Mouse (Mus musculus) heart, adult 2 months (tissue): Measurements from ENCODE around the gene Tmem116. TPM values are rescaled to one million over a fixed set of nuclear protein-coding genes. Genes with fewer than 3 reads are reported as not detected.

Experiments used
- DNase-seq, 2 experiments: peaks; one replicate each; pipeline ENCODE4 v3.0.0; 2021
- H3K27ac ChIP-seq: fragments of 200-600 bp; 2 replicates; pipeline ENCODE4 v1.8.1; 2022
- H3K27me3 ChIP-seq: fragments of 200-500 bp; 2 replicates; pipeline ENCODE4 v1.6.1; 2012; ENCODE audit warnings: mild to moderate bottlenecking, low read length, inconsistent platforms, mixed read lengths; ENCODE audit not compliant: control insufficient read depth, insufficient read depth
- H3K36me3 ChIP-seq: fragments of 200-500 bp; 2 replicates; pipeline ENCODE4 v1.6.1; 2012; ENCODE audit warnings: low read length, inconsistent platforms; ENCODE audit not compliant: control insufficient read depth, insufficient read depth
- H3K4me1 ChIP-seq: fragments of 200-500 bp; 2 replicates; pipeline ENCODE4 v1.6.1; 2011; ENCODE audit warnings: low read length; ENCODE audit not compliant: control insufficient read depth, insufficient read depth
- H3K4me3 ChIP-seq: fragments of 200-600 bp; 2 replicates; pipeline ENCODE4 v1.8.1; 2022
- H3K79me2 ChIP-seq: fragments of 200-500 bp; replicated peaks from 2 replicates; pipeline ENCODE4 v1.6.1; 2012; ENCODE audit warnings: mild to moderate bottlenecking, inconsistent platforms, low read length, moderate library complexity, mixed read lengths; ENCODE audit not compliant: control insufficient read depth, insufficient read depth
- H3K9ac ChIP-seq: fragments of 200-500 bp; 2 replicates; pipeline ENCODE4 v1.6.1; 2012; ENCODE audit warnings: low read depth, mild to moderate bottlenecking, control low read depth, inconsistent platforms, low read length, mixed read lengths
- CTCF ChIP-seq: fragments of 200-600 bp; IDR thresholded peaks from 2 replicates; pipeline ENCODE4 v1.8.1; 2022; ENCODE audit warnings: antibody characterized with exemption, mild to moderate bottlenecking, moderate library complexity
- EP300 ChIP-seq: fragments of 200-500 bp; IDR thresholded peaks from 2 replicates; pipeline ENCODE4 v1.6.1; 2011; ENCODE audit warnings: low read depth, low read length, control low read depth; ENCODE audit not compliant: insufficient read depth
- POLR2A ChIP-seq: fragments of 200-500 bp; IDR thresholded peaks from 2 replicates; pipeline ENCODE4 v1.6.1; 2011; ENCODE audit warnings: mild to moderate bottlenecking, low read depth, low read length, control low read depth; ENCODE audit not compliant: insufficient read depth
- WGBS: fragments of 180-500 bp; shearing (Covaris S2); methylation state at CpG from one replicate; pipeline ENCODE4 v1.1.7; 2018; 5-methylcytosine and 5-hydroxymethylcytosine counted together
- intact Hi-C: fragments of 180-260 bp; cut with DNase I; formaldehyde crosslinking; loops from one replicate; pipeline ENCODE4 v1.15.1; 2025
- polyA plus RNA-seq: library from polyadenylated mRNA; depleted of rRNA; stranded (reverse); fragments of >200 nt; gene quantifications from 2 replicates; pipeline ENCODE4 v1.2.3, GENCODE M21; 2012
- total RNA-seq, 2 experiments: library from RNA; stranded (reverse); gene quantifications; 2 replicates each; pipeline ENCODE4 v1.2.3; 2021

The Tmem116 gene
- total and polyA plus RNA-seq, 3 experiments = 10.0 to 16.2 (median 12.6) TPM

DNA sequence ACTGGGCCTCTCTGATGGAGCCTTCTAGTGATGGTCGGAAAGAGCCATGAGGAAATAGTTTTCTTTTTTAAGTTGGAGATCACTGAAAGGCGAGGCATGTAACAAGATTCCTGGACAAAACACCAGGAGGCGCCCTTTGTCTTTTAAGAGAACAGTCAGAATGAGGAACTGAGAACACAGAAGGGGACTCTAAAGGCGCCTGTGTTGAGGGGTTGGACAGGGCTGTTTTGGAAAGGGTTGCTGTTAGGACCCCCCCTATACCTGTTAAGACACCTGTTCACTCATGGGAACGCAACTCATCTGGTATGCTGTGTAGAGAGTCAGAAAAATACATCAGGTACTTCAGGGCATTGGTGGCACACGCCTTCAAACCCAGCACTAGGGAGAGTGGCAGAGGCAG is 1.7 kb upstream of the Tmem116 start:
- peaks cover 10% of the 10 kb centered on the region for H3K4me1 ChIP-seq
- no peaks in the 10 kb centered on the region for H3K27me3 ChIP-seq
- intact Hi-C loops = loop anchor here (1.0 to 2.0 kb wide), 2 partner anchors 27 to 247 kb away; no protein-coding TSS in a partner anchor
- WGBS = 59% methylated on average over 6 of the region's 6 CpGs
- H3K9ac ChIP-seq = no peak overlapping the region
- no peak overlapping the region for H3K4me3 ChIP-seq
- H3K36me3 ChIP-seq = no peaks in the 10 kb centered on the region
- H3K79me2 ChIP-seq = no peaks in the 10 kb centered on the region
- no peak overlapping the region for H3K27ac ChIP-seq
- TF ChIP-seq POLR2A = no peak
- TF ChIP-seq CTCF = peak; percentile 64
- DNase-seq = peak; percentile 45 to 48

DNA sequence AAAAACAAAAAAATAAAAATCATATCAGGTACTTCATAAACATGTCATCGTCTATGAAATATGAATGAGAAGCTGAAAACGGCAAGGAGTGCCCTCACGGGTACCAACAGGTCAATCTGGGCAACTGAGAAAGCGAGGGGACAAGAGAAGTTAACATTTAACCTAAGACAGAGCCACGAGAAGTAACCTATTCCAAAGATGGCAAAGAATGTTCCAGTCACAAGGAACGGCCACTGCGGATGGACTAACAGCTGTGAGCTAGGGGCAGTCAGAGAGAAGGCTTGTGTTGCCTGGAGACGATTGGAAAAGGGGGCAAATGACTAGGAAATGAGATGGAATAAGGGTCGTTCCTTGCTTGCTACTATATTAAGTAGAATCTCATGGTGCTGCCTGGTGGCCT is 1.2 kb upstream of the Tmem116 start:
- Histone ChIP-seq H3K4me3 (no peak overlapping the region), H3K27me3 (no peaks in the 10 kb centered on the region), H3K27ac (no peak overlapping the region), H3K79me2 (no peaks in the 10 kb centered on the region), H3K36me3 (no peaks in the 10 kb centered on the region), H3K4me1 (peaks cover 10% of the 10 kb centered on the region), H3K9ac (no peak overlapping the region)
- intact Hi-C loops = loop anchor here (1.0 to 2.0 kb wide), 2 partner anchors 27 to 248 kb away; no protein-coding TSS in a partner anchor
- TF ChIP-seq POLR2A (no peak), CTCF (no peak), EP300 (no peak)
- no peak for DNase-seq
- 83% methylated on average over 9 of the region's 9 CpGs for WGBS

DNA sequence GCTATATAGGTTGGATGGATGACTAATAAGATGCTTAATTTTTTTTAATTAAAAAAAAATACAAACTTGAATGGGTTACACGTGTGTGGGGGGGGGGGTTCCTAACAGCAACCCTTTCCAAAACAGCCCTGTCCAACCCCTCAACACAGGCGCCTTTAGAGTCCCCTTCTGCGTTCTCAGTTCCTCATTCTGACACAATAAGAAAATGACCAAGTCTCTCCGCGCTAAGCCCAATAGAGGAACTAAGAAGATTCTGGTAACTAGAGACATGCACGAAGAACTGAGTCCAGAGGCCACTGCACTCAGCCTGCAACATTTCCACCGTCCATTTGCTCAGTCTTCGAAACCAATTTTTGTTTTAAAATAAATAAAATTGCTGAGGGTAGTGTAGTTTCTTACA is 490 bp upstream of the Tmem116 start:
- Histone ChIP-seq H3K4me1 (peaks cover 10% of the 10 kb centered on the region), H3K4me3 (peak overlapping the region; percentile 92), H3K27ac (peak overlapping the region; percentile 85), H3K27me3 (no peaks in the 10 kb centered on the region), H3K9ac (peak overlapping the region; percentile 89; the same call in 1 of the 2 replicates), H3K79me2 (no peaks in the 10 kb centered on the region), H3K36me3 (no peaks in the 10 kb centered on the region)
- TF ChIP-seq POLR2A (no peak), CTCF (no peak), EP300 (no peak)
- 20% methylated on average over 8 of the region's 8 CpGs for WGBS
- peak in 1 of 2 experiments; percentile 25 for DNase-seq
- intact Hi-C loops = loop anchor here (2.0 kb wide), 1 partner anchor 248 kb away; no protein-coding TSS in a partner anchor

DNA sequence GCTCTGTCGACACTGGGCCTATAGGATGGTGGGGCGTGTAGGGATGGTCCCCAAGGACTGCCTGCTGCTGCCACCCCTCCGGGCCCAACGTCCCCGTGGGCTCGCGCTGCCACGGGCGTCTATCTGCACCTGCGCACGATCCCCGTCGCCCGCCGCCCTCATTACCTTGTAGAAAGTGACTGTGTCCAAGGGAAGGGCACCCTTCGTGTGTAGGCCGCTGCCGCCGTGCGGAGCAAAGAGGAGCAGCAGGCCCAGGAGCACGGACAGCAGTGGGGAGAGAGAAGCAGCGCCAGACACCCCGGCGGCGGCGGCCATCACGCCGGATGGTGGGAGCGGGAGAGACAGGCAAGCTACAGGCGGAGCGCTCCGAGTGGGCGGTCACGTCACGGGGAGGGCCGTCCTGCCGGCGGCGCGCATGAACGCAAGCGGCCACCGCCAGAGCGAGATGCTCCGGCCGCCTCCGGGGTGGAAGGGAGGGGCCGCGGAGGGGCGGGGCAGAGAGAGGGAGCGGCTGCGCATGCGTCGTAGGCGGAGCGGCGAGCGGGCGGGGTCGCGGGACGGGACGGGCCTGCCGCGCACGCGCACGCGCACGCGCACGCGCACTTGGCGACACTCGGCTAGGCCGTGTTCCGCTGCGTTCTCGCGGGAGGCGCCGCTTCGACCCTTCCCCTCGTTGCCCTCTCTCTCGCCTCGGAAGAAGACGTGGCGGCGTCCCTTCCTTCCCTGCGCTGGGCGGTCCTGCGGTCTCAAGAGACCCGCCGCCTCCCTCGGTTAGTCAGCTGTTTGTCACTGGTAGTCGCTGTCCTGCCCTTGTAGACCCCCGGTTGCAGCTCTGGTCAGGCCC is 555 bp downstream of the Tmem116 start, which contains the start of gene Erp29:
Erp29 (minus strand) TSS at position 481 of the 844 bp plus-strand sequence.
- under 1% methylated on average over 79 of the region's 97 CpGs for WGBS
- peak; percentile 43 for TF ChIP-seq CTCF
- TF ChIP-seq POLR2A = peak; percentile 95
- TF ChIP-seq EP300 = 0 out of 2 replicates have a peak, but pooled peaks have one; percentile 53
- peak; percentile 99 to 100 for DNase-seq
- intact Hi-C loops = no loop called here
- Histone ChIP-seq H3K36me3 (no peaks in the 10 kb centered on the region), H3K27me3 (no peaks in the 10 kb centered on the region), H3K9ac (peak within 1 kb of the TSS; percentile 89), H3K4me3 (peak within 1 kb of the TSS; percentile 92), H3K4me1 (peaks cover 10% of the 10 kb centered on the region), H3K27ac (peak within 1 kb of the TSS; percentile 98), H3K79me2 (no peaks in the 10 kb centered on the region)

DNA sequence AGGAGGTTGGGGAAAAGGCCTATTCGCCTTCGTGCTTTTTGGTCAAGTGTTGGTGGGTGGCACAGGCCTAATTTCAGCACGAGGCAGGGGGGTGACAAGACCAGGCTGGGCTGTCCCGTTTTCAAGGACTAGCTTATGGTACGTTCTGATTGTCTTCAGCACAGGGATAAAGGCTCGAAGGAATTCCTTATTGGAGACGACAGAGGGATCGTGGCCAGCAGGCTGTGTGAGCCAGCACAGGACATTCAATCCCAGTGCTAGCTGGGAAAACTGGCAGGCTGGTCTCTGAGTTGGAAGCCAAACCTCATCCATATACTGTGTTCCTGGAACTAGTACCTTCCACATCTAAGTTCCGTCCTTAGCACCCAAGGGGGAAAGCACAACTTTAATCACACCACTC is 1.2 kb downstream of the Tmem116 start:
- no peaks in the 10 kb centered on the region for H3K36me3 ChIP-seq
- 2% methylated on average over 9 of the region's 9 CpGs for whole genome bisulfite sequencing
- no peaks in the 10 kb centered on the region for H3K27me3 ChIP-seq
- DNase-seq = no peak
- TF ChIP-seq EP300 (no peak), CTCF (no peak), POLR2A (no peak)
- H3K4me1 ChIP-seq = peaks cover 10% of the 10 kb centered on the region
- intact Hi-C loops = no loop called here
- H3K27ac ChIP-seq = peak overlapping the region; percentile 98
- H3K9ac ChIP-seq = peak overlapping the region; percentile 84
- peak overlapping the region; percentile 70 for H3K4me3 ChIP-seq
- no peaks in the 10 kb centered on the region for H3K79me2 ChIP-seq
